Mouse (Mus musculus) ES-E14 (cell line): Measurements from ENCODE around the gene Znrf4. TPM values are rescaled to one million over a fixed set of nuclear protein-coding genes. Genes with fewer than 3 reads are reported as not detected.

ENCODE experiments used
- DNase-seq: peaks from one replicate; pipeline ENCODE4 v3.0.0-alpha.2; 2013; ENCODE audit warnings: low read depth, low spot score
- H3K27ac ChIP-seq: 2 replicates; pipeline ENCODE4 v1.5.1; 2012; ENCODE audit warnings: low read depth, mild to moderate bottlenecking, low read length, moderate library complexity, mixed read lengths; ENCODE audit not compliant: poor library complexity, insufficient read depth, severe bottlenecking
- H3K36me3 ChIP-seq: 2 replicates; pipeline ENCODE4 v1.6.1; 2012; ENCODE audit warnings: mild to moderate bottlenecking, low read length, moderate library complexity, mixed read lengths; ENCODE audit not compliant: control insufficient read depth, poor library complexity, insufficient read depth, severe bottlenecking
- H3K4me1 ChIP-seq, 2 experiments: fragments of 150-350 bp in 1 of 2; sonication (generic) in 1 of 2; 2 replicates each; pipeline ENCODE4 v1.6.1; 2012; ENCODE audit warnings: low read length in 2 of 2, mild to moderate bottlenecking in 1 of 2, mixed read lengths in 1 of 2; ENCODE audit not compliant: control insufficient read depth in 2 of 2, insufficient read depth in 2 of 2, poor library complexity in 1 of 2
- H3K4me3 ChIP-seq, 2 experiments: fragments of 150-350 bp in 1 of 2; sonication (generic) in 1 of 2; 2 replicates each; pipeline ENCODE4 v1.5.1; 2012; ENCODE audit warnings: low read length in 2 of 2, low read depth in 1 of 2, mild to moderate bottlenecking in 1 of 2, mixed read lengths in 1 of 2; ENCODE audit not compliant: insufficient read depth in 1 of 2, poor library complexity in 1 of 2, severe bottlenecking in 1 of 2
- H3K9ac ChIP-seq: 2 replicates; pipeline ENCODE4 v1.6.1; 2012; ENCODE audit warnings: low read depth, mild to moderate bottlenecking, low read length, mixed read lengths; ENCODE audit not compliant: poor library complexity, insufficient read depth, severe bottlenecking
- H3K9me3 ChIP-seq: fragments of 150-350 bp; sonication (generic); 2 replicates; pipeline ENCODE4 v1.6.1; 2012; ENCODE audit warnings: low read depth, mild to moderate bottlenecking, low read length; ENCODE audit not compliant: control insufficient read depth, insufficient read depth
- CHD2 ChIP-seq: IDR thresholded peaks from 2 replicates; pipeline ENCODE4 v1.6.1; 2014; ENCODE audit warnings: mild to moderate bottlenecking, low read depth, low read length, inconsistent platforms
- HCFC1 ChIP-seq: IDR thresholded peaks from 2 replicates; pipeline ENCODE4 v1.6.1; 2012; ENCODE audit warnings: low read length, inconsistent platforms, borderline replicate concordance; ENCODE audit not compliant: insufficient read depth
- MAFK ChIP-seq: IDR thresholded peaks from 2 replicates; pipeline ENCODE4 v1.6.1; 2014; ENCODE audit warnings: mild to moderate bottlenecking, low read depth, low read length, inconsistent platforms; ENCODE audit not compliant: insufficient read depth
- ZC3H11A ChIP-seq: IDR thresholded peaks from 2 replicates; pipeline ENCODE4 v1.6.1; 2012; ENCODE audit warnings: low read depth, mild to moderate bottlenecking, inconsistent platforms, low read length, borderline replicate concordance
- ZNF384 ChIP-seq: IDR thresholded peaks from 2 replicates; pipeline ENCODE4 v1.6.1; 2012; ENCODE audit warnings: low read depth, low read length, inconsistent platforms
- in situ Hi-C, 2 experiments: fragments of 600-800 bp; cut with MboI; formaldehyde crosslinking; loops; one replicate each; pipeline ENCODE4 v1.15.1; 2025; ENCODE audit warnings: low sequenced_read_pairs in 2 of 2, inconsistent platforms in 1 of 2; ENCODE audit not compliant: unreplicated experiment in 2 of 2
- total RNA-seq: library from RNA; depleted of rRNA; stranded (reverse); fragments of 300-350 nt; gene quantifications from 2 replicates; pipeline ENCODE4 v1.2.3, GENCODE M21; 2012

The Znrf4 gene
- total RNA-seq, 1 experiment, result not detected

GRCm38 (mm10) chr17:56466747-56467146 is 45.5 kb downstream of the Znrf4 start:
- no peak overlapping the region for H3K9ac ChIP-seq
- no peaks in the 10 kb centered on the region for H3K9me3 ChIP-seq
- H3K4me1 ChIP-seq, result peaks cover 5 to 36% of the 10 kb centered on the region in 2 experiments; a peak in 2 of 4 replicates
- H3K4me3 ChIP-seq, result no peak overlapping the region
- DNase-seq, result no peak
- H3K36me3 ChIP-seq, result peaks cover 2% of the 10 kb centered on the region; the same call in 1 of the 2 replicates
- TF ChIP-seq MAFK (no peak), CHD2 (no peak), ZC3H11A (no peak), HCFC1 (no peak), ZNF384 (no peak)
- in situ Hi-C loops, result no loop called here
- no peak overlapping the region for H3K27ac ChIP-seq

DNA sequence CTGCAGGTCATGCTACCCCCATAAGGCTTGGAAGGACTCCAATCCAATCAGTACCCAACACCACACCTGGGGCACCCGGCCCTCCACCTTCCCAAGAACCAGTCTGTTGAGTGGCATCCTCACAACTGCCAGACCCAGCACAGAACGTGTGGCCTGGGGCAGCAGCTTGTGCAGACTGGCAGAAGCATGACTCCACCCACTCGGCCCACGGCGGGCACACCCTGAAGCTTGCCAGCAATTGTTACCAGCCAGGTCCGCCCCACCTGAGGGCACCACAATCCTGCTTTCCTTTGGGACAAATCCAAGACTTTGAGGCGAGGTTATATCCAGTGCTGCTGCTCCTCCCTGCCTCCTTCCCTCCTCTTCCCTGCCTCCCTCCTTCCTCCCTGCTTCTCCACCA is 47.4 kb downstream of the Znrf4 start:
- H3K9me3 ChIP-seq, result no peaks in the 10 kb centered on the region
- no peak overlapping the region for H3K27ac ChIP-seq
- no peak for TF ChIP-seq CHD2
- no peak for TF ChIP-seq ZC3H11A
- TF ChIP-seq MAFK, result no peak
- TF ChIP-seq HCFC1, result no peak
- no peak for TF ChIP-seq ZNF384
- H3K4me3 ChIP-seq, result no peak overlapping the region
- H3K9ac ChIP-seq, result no peak overlapping the region
- DNase-seq, result no peak
- in situ Hi-C loops, result no loop called here
- peaks cover 2% of the 10 kb centered on the region; the same call in 1 of the 2 replicates for H3K36me3 ChIP-seq
- H3K4me1 ChIP-seq, result peaks cover 5 to 26% of the 10 kb centered on the region in 2 experiments; a peak in 2 of 4 replicates

DNA sequence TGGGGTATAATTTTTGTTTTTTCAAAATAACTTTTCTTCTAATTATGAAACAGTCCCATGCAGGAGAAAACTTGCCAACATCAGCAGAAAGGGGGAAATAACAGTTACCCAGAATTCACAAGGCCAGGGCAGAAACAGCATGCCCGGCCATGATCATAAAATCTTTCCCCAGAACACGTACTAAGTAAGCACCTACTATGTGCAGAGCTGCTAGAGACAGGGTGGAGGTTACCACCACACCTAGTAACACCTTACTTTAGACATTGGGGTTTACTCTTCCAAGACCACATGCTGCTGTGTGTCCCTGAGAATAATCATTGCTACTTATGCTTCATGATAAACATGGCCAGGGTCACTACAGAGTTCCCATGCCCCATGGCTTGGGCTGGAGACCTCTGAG is 47.9 kb downstream of the Znrf4 start:
- Histone ChIP-seq H3K4me1 (peaks cover 5 to 23% of the 10 kb centered on the region in 2 experiments; a peak in 2 of 4 replicates), H3K36me3 (peaks cover 2% of the 10 kb centered on the region; the same call in 1 of the 2 replicates), H3K9me3 (no peaks in the 10 kb centered on the region), H3K4me3 (no peak overlapping the region), H3K27ac (no peak overlapping the region), H3K9ac (no peak overlapping the region)
- in situ Hi-C loops, result no loop called here
- TF ChIP-seq ZNF384 (no peak), ZC3H11A (no peak), MAFK (no peak), CHD2 (no peak), HCFC1 (no peak)
- no peak for DNase-seq

DNA sequence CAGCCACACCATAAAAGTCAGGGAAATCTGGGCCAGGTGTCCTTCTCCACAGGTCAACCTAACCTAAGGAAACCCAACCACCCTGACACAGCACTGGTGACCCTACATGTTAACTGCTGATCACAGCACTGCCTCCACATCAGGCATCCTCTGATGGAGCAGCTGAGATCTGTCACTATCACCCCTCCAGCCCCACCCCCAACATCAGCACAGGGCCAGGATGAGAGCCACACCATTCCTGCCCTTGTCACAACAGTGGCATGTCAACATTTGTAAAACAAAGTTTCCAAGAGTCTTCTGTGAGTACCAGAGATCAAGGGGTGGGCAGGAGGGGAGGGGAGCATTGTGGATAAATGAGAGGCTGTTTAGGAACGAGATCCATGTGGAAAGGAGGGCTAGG is 48.7 kb downstream of the Znrf4 start:
- H3K9ac ChIP-seq, result no peak overlapping the region
- in situ Hi-C loops, result no loop called here
- TF ChIP-seq ZC3H11A, result no peak
- no peak overlapping the region for H3K27ac ChIP-seq
- H3K9me3 ChIP-seq, result no peaks in the 10 kb centered on the region
- no peak for DNase-seq
- no peak overlapping the region for H3K4me3 ChIP-seq
- peaks cover 3 to 17% of the 10 kb centered on the region in 2 experiments; a peak in 2 of 4 replicates for H3K4me1 ChIP-seq
- peaks cover 2% of the 10 kb centered on the region; the same call in 1 of the 2 replicates for H3K36me3 ChIP-seq

DNA sequence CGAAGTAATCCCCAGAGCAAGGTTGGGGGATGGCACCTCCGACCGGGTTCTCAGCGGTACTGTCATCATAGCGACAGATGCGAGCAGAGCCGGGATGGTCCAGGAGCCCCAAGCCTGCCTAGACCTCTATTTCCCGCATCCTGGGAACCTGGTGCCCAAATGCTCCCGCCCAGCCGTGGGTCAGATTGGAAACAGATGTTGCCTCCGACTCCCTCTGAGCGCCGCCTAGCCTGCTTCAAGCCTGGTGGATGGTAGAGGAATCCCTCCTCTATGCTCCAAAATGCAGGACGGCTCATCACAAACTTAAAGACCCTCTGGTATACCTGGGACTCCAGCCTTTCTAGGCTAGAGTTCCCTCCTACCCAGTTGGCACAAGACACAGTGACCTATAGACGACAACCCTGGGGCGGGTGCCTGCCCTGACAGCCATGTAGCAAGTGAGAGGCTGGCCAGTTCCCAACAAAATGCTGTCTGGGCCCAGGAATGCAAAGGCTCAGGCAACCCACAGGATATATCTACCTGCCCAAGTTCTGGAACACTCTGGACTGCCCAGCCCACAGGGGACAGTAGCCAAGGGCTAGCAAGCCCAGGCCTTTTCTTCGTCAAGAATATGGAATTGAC is 49.3 kb downstream of the Znrf4 start:
- Histone ChIP-seq H3K36me3 (no peaks in the 10 kb centered on the region), H3K9ac (peak overlapping the region; percentile 50; the same call in 1 of the 2 replicates), H3K4me1 (peaks cover 3 to 14% of the 10 kb centered on the region in 2 experiments; a peak in 2 of 4 replicates), H3K27ac (no peak overlapping the region), H3K9me3 (no peaks in the 10 kb centered on the region), H3K4me3 (peak overlapping the region; percentile 59 to 74)
- DNase-seq, result no peak
- in situ Hi-C loops, result no loop called here
- TF ChIP-seq ZNF384, result no peak
